Mouse (Mus musculus): ENCODE results near the gene Fto.

- TF ChIP-seq CTCF (IDR thresholded peaks at IDR 0.05; ENCODE audit: insufficient read depth, low read length) (no peak), POLR2A (IDR thresholded peaks at IDR 0.05; ENCODE audit: borderline replicate concordance, extremely low read depth, low read depth, low read length) (no peak)
These were observed 264.3 kb downstream of the Fto start for GRCm38 (mm10) chr8:91577605-91578004.

Data from lung, adult 2 months (tissue).